Mouse (Mus musculus): ENCODE measurements around the gene Kif2c. TPM values are rescaled to one million over a fixed set of nuclear protein-coding genes. Genes with fewer than 3 reads are reported as not detected.

Gene Kif2c
- total RNA-seq, 2 experiments from 2014 or later = 0.16 TPM; not detected in 1

DNA sequence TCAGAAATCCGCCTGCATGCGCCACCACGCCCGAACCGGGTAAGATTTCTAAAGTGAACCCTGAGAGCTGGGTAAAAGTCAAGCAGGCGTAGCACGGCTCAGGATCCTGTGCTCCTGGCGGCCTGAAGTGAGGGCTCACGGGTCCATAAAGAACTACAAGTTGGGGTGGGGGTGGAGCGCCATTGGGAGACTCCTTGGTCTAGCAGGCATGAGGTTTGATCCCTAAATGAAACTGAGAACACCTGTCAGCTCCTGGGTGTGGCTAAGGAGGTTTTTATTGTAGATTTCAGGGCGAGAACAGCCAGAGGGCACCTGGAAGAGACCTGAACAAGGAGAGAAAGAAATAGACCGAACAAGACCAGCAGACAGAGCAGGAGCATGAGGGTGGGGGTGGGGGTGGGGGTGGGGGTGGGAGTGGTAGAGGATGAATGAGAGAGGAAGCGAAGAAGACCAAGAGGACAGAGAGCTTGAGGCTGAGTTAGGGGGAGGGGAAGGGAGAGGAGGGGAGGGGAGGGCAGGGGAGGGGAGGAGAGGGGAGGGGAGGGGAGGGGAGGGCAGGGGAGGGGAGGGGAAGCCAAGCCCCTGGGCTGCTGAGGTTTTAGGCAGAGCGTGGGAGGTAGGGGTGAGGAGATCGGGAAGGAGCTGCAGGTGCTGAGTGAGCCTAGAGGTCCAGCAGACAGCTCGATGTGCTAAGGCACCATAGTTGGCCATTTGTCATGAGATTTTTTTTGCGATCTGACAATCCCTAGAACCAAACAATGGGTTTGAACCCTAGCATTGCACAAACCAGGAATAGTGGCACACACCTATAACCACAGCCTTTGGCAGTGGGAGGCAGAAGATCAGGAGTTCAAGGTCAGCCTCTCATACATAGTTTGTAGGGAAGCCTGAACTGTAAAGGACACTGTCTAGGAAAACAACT lies 43.9 kb downstream of the Kif2c start:
- no peak for DNase-seq (ENCODE audit: low spot score in 2 of 2)

DNA sequence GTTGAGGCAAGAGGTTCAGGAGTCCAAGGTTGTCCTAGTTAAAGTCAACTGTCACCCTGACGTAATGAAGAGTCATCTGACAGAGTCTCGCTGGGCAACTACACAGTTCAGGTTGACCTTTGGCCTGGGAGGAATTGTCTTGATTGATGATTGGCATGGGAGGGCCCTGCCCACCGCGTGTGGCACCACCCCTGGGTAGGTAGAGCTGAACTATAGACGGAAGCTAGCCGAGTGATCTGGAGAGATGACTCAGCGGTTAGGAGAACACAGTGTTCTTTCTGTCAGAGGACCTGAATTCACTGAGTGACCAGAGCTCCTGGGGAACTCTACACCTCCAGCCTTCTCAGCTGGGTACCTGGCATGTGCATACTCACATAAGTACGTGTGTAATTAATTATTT lies 46.4 kb downstream of the Kif2c start:
- DNase-seq (ENCODE audit: low spot score in 2 of 2) = no peak

GRCm38 (mm10) chr4:117134601-117134995 lies 47.8 kb downstream of the Kif2c start:
- DNase-seq (ENCODE audit: low spot score in 2 of 2) = no peak

- DNase-seq (ENCODE audit: low spot score in 2 of 2) = peak; percentile 97
Observed at GRCm38 (mm10) chr4:117133817-117134600, 48.4 kb downstream of the Kif2c start, which contains the start of gene Plk3. Gene Plk3, minus strand, starts transcription at chr4:117133963.

DNA sequence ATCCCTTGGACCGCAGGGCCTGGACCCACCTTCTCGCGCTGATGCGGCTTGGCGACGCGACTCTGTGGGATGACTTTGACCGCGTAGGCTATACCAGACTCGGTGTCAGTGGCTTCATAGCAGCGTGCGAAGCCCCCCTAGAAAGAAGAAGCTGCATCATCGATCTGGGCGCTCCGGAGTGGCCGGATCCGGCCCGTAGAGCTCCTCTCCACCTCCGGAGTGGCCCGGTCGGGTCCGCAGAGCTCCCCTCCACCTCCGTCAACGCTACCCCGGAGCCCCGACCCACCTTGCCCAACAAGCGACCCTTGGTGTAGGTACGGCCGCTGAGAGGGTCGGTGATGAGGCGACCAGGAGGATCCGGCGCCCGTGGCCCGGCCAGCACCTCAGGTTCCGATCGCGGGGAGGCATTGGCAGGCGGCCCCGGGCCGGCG lies 49.1 kb downstream of the Kif2c start:
- no peak for DNase-seq (ENCODE audit: low spot score in 2 of 2)

DNA sequence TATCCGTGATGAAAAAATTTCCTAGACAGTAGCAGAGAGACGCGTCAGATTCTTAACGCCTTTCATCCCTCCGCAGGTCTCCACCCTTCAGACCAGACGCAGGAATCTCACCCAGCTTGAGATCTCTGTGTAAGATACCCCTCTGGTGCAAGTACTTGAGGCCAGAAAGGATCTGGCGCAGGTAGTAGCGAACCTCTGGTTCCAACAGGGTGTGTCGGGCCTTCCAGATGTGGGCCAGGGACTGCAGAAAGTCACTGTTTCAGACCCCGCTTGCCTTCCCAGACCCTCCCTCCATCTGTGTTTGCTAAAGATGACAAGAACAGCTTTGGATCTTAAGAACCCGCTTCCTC lies 49.7 kb downstream of the Kif2c start:
- DNase-seq (ENCODE audit: low spot score in 2 of 2) = no peak

- DNase-seq (ENCODE audit: low spot score in 2 of 2) = no peak
Observed at GRCm38 (mm10) chr4:117131890-117132793, 50.3 kb downstream of the Kif2c start.

DNA sequence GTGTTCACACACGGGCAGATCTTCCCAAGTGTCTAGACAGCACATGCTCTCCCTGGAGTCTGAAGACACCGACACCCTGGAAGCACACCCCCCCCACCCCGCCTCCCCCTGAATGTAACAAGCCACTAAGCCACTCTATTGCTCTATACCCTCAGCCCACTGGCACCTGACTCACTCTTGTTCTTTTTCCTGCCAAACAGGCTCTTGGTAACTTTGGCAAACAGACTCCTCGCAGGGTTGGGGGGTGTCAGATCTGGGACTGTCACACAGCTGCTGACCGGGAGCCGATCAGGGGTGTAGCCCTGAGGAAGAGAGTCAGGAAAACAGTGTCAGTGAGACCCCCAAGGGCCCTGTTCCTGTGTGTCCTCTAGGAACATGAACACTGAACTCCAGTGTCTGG lies 51.2 kb downstream of the Kif2c start:
- DNase-seq (ENCODE audit: low spot score in 2 of 2) = no peak

DNA sequence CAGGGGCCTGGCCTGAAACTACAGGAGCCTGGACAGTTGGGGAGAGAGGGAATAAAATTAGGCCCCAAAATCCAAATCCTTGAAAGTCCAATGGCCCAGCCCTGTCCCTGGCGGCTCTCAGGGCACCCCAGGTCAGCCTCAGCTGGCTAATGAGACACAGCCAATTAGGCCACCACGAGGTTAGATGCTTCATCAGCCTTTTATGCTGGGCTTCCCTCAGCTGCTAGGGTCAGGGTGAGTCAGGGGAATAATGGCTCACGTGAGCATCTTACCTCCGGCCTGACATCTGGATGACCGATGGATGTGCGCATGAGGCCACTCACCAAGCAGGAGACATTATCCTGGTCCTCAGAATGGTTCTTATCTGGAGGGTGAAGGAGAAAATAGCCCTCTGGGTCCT lies 51.6 kb downstream of the Kif2c start:
- DNase-seq (ENCODE audit: low spot score in 2 of 2) = no peak

- DNase-seq (ENCODE audit: low spot score in 2 of 2) = no peak
Observed at GRCm38 (mm10) chr4:117127991-117128686, 54.3 kb downstream of the Kif2c start.

DNA sequence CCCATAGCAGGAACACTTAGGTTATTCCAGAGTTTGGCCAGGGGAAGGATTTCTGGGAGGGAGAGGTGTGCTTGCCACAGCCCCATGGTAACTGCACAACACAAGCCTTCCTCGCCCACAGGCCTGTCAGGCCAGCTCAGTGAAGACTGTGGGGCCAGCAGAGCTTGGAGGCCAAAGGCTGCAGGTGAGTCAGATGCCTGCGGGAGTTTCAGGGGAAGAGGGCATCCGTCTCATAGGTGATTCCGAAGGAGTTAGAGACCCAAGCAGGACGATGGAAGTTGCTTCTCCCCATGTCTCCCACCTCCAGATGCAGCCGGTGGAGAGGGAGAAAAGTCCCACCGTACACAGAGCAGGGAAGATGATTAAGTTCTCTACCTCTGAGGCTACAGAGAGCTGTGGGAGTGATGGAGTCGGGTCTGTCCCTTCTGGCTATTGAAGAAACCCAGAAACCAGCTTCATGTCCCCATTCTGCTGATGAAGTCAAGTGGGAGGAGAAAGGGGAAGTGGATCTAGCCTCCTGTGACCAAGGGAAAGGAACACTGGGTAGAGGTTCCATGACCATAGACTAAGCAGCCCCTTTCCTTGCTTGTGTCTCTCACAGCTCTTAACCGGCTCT lies 55.7 kb downstream of the Kif2c start, which contains the start of gene Tctex1d4:
Tctex1d4 (plus strand) TSS at position 120 of the 616 bp plus-strand sequence.
- DNase-seq (ENCODE audit: low spot score in 2 of 2) = no peak

DNA sequence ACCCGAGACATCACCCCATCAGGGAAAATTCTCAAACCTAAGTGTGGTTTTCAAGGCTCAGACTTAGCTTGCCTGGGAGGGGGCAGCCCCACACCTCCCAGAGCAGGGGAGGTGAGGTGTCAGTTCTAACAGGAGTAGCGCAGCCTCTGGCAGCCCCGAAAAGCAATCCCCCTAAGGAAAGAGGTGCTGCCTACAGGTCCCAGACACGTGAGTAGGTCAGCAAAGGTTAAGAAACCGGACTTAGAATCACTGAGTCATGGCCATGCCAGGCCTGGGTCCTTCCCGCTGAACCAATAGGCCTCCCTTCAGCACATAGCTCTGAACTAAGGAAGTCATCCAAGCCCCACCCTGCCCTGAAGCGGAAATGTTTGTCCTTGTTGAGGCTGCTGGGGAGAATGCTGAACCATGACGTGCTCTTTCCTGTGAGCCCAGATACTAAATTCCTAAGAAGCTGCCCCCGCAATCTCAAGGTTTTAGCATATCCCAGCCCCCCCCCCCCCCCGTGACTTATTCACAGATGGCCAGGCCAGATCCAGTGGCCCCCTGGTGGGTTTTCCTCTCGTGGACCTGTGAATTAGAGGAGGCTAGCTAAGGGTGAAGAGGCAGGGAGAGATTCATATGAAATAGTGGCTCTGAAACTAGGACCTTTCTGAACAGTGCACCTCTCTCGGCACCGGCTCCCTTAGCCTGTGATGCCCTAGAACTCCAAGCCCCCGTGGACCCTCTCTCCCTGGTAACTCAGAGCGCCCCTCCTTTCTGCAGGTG lies 56.3 kb downstream of the Kif2c start:
- DNase-seq (ENCODE audit: low spot score in 2 of 2) = peak in 1 of 2 experiments; percentile 33

- DNase-seq (ENCODE audit: low spot score in 2 of 2) = peak; percentile 67 to 71
Observed at GRCm38 (mm10) chr4:117125348-117125909, 57.0 kb downstream of the Kif2c start, which contains the start of gene Btbd19. Gene Btbd19, minus strand, starts transcription at chr4:117125725.

DNA sequence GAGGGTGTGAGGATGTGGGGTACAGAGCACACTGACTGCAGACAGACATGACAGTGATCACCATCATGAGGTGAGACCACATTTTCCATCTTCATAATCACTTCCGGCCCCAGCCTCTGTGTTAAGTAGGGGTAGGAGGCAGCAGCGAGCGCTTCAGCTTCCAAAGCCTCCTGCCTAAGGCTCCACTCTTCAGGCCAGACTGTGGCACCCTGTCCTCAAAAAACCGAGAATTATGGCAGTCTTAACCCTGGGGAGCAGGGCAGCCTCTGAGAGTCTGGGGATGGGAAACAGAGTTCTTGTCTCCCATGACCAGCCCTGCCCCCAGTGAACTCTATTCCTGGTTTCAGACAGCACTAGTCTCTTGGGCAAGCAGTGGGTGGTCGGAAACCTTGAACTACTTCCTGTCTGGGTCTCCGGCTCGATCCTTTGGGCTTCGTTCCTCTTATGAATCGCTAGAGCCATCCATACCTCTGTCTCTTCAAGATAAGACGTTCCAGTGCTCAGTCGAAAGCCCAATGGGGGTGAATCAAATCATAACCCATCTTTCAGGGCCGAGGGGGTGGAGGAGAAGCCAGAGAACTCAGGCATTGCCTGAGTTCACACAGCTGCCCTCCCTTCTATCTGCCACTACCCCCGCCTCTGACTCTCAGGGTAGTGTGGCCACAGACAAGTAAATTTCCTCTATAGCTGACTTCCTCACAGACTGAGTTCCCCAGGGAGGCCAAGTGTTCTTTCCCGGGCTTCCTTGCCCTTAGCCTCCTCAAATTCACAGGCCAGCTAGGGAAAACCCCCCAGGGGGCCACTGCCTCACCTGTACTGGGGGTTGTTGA lies 57.7 kb downstream of the Kif2c start:
- no peak for DNase-seq (ENCODE audit: low spot score in 2 of 2)

GRCm38 (mm10) chr4:117124218-117124517 lies 58.3 kb downstream of the Kif2c start:
- no peak for DNase-seq (ENCODE audit: low spot score in 2 of 2)

DNA sequence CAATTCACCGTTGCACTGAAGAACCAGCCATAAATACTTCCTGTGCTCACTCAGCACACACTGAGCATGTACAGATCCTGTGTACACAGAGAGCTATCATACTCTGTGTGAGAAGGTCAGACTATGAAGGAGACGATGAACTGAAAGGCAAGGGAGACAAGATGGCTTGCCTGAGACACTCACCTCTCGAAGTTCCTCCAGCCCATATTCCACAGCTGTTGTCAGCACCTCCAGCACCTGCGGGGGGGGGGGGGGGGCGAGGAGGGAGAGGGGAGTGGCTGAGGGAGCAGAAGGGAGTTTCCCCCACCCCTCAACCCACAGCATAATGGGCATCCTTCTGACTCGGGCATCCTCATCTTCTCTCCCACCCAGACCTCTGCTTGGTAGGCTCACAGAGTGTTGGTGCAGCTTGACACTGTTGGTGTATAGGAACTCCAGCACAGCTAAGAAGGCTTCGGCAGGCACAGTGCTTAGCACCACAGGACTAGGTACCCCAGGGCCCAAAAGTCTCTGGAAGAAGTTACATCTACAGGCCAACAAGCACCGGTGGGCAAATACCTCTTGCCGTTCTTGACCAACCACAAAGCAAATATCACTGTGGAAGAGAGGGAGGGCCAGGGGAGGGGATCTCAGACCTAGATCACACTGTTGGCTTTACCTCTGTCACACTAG lies 58.8 kb downstream of the Kif2c start:
- DNase-seq (ENCODE audit: low spot score in 2 of 2) = no peak

DNA sequence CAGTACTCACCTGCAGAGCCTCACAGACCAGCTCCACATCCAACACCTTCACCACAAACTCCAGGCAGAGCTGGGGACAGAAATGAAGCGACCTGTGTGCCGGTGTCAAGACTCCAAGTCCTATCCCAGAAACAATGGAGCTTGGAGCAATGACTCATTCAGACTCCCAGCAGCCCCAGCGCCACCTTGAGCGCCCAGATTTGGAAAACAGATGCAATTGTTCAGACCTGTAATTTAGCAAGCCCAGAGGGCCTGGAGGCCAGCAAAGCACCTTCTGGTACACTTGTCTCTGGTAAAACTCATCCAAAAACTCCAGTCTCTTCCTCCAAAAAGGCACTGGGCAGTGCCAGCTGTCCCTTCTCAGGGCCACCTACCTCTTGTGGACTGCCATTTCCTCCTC lies 60.2 kb downstream of the Kif2c start:
- DNase-seq (ENCODE audit: low spot score in 2 of 2) = no peak

Measured in left cerebral cortex, adult 18-20 months (tissue).